Mouse (Mus musculus) left cerebral cortex, adult 2 months (tissue): ENCODE measurements at regions not wholly inside any gene's neighbourhood (a gene's known extent, or its start where the extent isn't known, plus 50 kb on each side); places are given as distances from the start of the nearest gene placed in this dataset.
A peak's percentile ranks its signal among the peaks of the same experiment; 100 is the strongest.

ENCODE experiments used
- DNase-seq, 2 experiments: peaks; one replicate each; pipeline ENCODE4 v3.0.0; 2021 to 2022; ENCODE audit warnings: low spot score in 2 of 2, mixed read lengths in 1 of 2; ENCODE audit errors: extremely low spot score in 1 of 2
- H3K27ac ChIP-seq: fragments of 200-600 bp; 2 replicates; pipeline ENCODE4 v1.8.1; 2022
- H3K4me3 ChIP-seq: fragments of 200-600 bp; 2 replicates; pipeline ENCODE4 v1.8.1; 2022
- CTCF ChIP-seq: fragments of 200-600 bp; IDR thresholded peaks from 2 replicates; pipeline ENCODE4 v1.8.1; 2022; ENCODE audit warnings: antibody characterized with exemption, mild to moderate bottlenecking, moderate library complexity
- intact Hi-C: fragments of 180-260 bp; cut with DNase I; formaldehyde crosslinking; loops from one replicate; pipeline ENCODE4 v1.15.1; 2025

DNA sequence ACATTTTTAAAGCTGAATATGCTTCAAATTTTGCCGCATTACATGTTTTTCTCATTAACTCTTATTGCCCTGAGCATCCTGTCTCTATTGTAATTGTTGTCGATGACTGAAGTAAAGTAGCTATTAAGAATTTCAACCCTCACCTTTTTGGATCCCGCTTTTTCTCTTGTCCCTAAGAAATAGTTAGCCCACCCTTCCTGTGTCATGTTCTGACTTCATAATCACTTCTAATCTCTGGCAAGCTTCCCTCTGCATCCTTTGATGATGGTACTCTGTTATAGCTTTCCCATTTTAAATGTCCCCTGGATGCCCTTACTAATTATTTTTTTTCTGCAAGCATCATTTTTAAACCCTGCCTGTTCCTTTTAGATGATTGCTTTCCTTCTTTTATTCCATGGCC is 191.3 kb downstream of the Cxxc4 start:
- TF ChIP-seq CTCF: no peak
- no peak for DNase-seq
- intact Hi-C loops: no loop called here
- H3K27ac ChIP-seq: no peak overlapping the region
- no peak overlapping the region for H3K4me3 ChIP-seq

DNA sequence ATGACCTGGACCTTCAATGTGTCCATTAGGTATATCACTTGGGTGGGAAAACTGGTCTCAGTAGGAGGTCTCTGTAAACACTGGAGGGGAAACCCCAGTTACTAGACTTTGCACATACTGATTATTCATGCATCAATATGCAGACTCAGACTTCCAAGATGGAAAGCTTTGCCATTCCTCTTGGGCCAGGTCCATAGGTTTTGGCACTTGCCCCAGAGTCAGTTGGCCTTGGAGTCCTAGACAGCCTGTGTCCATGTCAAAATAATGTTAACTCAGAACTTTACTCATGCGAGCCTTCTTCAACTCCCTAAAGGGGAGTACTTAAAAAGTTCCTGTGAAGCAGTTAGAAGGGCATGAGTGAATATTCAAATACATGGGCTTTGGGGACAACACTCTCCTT is 230.3 kb downstream of the Cxxc4 start:
- Histone ChIP-seq H3K4me3 (no peak overlapping the region), H3K27ac (no peak overlapping the region)
- DNase-seq: no peak
- intact Hi-C loops: no loop called here
- TF ChIP-seq CTCF: no peak

DNA sequence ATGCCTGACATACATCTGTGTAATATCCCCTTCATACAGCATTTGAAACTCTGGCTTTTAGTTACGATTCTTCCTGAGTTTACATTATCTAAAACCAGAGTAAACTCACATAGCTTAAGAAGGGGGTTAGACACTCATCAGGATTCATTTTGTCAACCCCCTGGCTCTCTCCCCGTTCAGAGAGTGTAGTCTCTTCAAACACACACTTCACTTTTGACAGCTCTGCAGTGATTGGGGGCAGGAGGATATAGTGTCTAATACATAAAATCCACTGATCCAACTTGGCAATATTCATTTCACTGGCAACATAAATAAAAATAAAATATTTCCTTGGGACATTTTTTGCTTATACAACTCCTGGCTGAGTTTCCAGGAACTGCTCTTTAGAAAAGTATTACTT is 251.0 kb downstream of the Cxxc4 start:
- intact Hi-C loops: no loop called here
- DNase-seq: no peak
- no peak for TF ChIP-seq CTCF
- no peak overlapping the region for H3K27ac ChIP-seq
- no peak overlapping the region for H3K4me3 ChIP-seq

DNA sequence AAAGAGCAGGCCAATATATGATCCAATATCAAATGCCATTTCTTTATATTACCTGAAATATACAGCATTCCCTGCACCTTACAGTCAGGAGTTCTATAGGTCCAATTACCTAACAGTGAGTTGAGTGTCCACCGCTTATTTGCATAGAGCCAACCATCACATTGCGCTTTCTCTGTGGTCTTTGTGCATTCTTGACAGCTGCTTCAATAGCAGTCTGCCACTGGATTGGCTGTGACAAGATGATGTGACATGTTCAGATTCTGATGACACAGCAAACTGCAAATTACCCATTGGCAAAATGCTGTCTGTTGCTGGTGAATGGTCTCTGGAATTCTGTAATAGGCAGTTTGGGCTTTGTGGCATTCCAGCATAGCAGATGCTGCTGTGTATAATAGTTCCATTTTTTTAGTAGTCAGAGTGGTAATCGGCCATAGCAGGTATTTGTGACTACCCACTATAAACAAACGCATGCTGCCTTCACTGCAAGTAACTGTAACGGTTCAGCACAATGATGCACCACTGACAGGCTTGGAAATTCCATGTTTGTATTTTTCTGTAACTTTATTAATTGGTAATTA is 253.8 kb downstream of the Cxxc4 start:
- intact Hi-C loops: no loop called here
- no peak overlapping the region for H3K4me3 ChIP-seq
- TF ChIP-seq CTCF: no peak
- DNase-seq: no peak
- H3K27ac ChIP-seq: no peak overlapping the region

DNA sequence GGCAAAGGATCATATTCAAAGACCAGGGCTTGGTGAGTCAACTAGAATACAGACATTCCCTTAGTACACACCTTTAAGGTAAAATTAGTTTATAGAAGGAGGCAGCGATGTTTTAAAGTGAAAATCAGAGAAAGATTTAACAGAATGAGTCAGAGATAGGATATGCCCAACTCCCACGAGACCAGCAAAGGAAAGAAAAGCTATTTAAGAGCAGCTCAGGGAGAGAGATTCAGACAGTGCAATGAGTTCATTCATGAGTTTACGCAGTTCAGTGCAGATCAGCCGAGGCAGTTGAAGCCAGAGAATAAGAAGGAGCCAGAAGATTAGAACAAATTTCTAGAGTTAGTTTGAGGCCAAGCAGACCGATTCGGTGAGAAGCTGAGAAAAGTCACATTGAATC is 273.4 kb downstream of the Cxxc4 start:
- DNase-seq: no peak
- no peak overlapping the region for H3K27ac ChIP-seq
- intact Hi-C loops: no loop called here
- no peak overlapping the region for H3K4me3 ChIP-seq
- no peak for TF ChIP-seq CTCF

DNA sequence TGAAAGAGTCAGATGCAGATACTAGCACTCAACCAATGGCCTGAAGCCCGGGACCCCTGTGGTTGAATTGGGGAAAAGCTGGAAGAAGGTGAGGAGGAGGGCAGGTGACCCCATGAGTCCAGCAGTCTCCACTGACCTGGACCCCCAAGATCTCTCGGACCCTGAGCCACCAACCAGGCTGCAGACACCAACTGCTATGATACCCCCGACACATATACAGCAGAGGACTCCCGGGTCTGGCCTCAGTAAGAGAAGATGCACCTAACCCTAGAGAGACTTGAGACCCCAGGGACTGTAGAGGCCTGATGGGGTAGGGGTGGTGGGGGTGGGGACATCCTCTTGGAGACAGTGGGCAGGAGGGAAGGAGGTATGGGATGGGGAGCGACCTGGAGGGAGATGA is 289.5 kb downstream of the Cxxc4 start:
- Histone ChIP-seq H3K4me3 (no peak overlapping the region), H3K27ac (no peak overlapping the region)
- no peak for TF ChIP-seq CTCF
- DNase-seq: no peak
- intact Hi-C loops: no loop called here

DNA sequence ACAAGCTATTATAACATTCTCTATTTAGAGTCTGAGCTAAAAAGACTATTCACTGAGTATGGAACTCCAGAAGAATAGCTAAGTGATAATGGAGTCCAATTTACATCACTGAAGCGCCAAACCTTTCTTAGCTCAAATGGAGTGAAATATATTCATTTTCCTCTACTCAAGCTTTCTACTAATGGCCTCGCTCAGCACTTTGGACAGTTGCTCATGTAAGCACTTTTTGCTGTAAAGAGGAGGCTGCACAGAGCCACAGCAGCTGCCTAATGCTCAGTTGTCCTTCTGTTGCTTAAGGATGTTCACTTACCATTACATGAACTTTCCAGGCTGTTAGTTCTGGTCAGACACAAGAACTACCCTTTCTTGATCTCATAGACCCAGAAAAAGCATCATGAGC is 268.7 kb upstream of the Tacr3 start:
- TF ChIP-seq CTCF: no peak
- DNase-seq: no peak
- intact Hi-C loops: no loop called here
- H3K4me3 ChIP-seq: no peak overlapping the region
- H3K27ac ChIP-seq: no peak overlapping the region

DNA sequence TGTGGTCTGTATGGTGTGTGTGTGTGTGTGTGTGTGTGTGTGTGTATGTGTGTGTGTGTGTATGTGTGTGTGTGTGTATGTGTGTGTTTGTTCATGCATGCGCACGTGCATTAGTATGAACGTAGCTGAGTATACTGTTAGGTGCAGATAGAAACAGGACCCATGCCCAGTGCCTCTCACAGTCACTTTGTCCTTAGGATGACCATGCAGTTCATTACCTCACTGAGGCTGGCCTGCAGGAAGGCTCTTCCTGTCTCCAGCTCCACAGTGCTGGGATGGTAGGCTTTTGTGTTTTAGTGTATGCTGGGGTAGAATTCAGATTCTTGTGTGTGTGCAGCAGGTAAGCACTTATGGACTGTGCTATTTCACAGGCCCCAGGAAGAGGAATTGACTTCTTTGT is 250.0 kb upstream of the Tacr3 start:
- intact Hi-C loops: no loop called here
- no peak for TF ChIP-seq CTCF
- no peak for DNase-seq
- H3K27ac ChIP-seq: no peak overlapping the region
- H3K4me3 ChIP-seq: no peak overlapping the region

DNA sequence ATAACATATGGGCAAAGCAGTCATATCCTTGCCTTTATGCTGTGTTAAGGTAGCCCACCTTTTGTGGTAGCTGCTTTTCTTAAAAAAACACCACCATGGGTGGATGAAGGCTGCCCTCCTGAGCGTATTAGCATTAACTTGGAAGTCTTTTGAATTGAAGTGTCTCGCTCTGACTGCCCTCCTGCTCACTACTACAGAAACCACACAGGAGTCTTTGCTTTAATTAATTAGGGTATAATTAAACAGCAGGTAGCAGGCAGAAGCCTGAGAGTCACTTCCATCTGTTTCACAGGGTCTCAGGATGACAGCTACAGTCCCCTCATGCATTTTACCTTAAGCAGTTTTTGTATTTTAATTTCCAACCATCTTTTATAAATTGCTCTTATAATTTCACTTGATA is 240.2 kb upstream of the Tacr3 start:
- H3K4me3 ChIP-seq: no peak overlapping the region
- intact Hi-C loops: no loop called here
- TF ChIP-seq CTCF: no peak
- no peak overlapping the region for H3K27ac ChIP-seq
- DNase-seq: no peak

DNA sequence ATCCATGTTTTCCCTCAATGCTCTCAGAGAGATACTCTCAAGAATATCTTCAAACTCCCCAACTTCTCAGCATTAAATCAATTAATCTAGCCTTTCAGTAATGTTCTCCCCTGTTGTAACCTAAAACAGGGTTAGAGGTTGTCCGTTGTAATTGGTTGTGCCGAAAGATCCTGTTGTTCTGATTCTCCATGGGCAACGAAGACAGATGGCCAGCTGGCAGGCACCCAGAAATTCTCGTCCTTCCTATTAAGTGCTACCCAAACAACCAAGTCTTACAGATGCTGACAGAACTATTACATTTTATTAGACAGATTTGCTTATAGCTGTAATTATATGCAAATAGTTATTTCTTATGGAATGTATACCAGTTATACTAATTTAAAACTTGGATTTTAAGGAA is 225.9 kb upstream of the Tacr3 start:
- DNase-seq: no peak
- TF ChIP-seq CTCF: no peak
- no peak overlapping the region for H3K4me3 ChIP-seq
- intact Hi-C loops: no loop called here
- no peak overlapping the region for H3K27ac ChIP-seq

DNA sequence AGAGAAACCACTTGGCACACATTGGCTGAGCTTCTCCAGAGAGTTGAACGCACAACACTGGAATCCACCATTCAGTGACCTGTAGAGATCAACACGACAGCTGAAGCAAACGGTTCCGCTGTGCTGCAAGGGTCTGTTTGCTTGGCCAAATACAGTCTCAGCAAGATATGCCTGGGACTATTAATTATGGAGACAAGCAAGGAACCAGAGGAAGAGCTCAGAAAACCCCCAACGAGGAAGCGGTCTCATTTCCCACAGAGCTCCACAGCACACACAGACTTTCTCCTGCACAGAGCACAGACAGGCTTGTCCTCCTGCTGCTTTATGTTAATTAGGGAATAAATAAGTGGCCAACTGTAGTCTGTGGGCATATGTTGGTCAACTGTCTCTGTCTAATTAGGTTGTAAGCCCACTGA is 223.4 kb upstream of the Tacr3 start:
- intact Hi-C loops: no loop called here
- TF ChIP-seq CTCF: no peak
- no peak overlapping the region for H3K27ac ChIP-seq
- no peak overlapping the region for H3K4me3 ChIP-seq
- DNase-seq: no peak

DNA sequence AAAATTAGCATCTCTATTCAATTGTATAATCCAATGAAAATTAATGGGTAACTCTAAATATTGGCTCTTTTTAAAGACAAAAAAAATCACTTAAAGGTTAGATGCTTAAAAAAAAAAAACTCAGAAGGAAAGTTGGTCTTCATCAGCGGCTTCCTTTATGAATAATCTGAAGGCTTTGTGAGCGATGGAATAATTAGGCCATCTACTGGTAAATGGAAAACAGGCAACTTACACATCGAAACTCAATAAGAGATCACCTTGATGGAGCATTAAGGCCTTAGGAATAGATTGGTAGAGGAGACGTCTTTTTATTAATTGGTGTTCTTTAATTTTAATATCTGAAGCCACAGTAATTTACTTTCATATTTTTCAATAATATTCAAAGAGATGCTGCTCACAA is 218.6 kb upstream of the Tacr3 start:
- no peak overlapping the region for H3K4me3 ChIP-seq
- no peak overlapping the region for H3K27ac ChIP-seq
- DNase-seq: no peak
- intact Hi-C loops: no loop called here
- TF ChIP-seq CTCF: peak; percentile 29

DNA sequence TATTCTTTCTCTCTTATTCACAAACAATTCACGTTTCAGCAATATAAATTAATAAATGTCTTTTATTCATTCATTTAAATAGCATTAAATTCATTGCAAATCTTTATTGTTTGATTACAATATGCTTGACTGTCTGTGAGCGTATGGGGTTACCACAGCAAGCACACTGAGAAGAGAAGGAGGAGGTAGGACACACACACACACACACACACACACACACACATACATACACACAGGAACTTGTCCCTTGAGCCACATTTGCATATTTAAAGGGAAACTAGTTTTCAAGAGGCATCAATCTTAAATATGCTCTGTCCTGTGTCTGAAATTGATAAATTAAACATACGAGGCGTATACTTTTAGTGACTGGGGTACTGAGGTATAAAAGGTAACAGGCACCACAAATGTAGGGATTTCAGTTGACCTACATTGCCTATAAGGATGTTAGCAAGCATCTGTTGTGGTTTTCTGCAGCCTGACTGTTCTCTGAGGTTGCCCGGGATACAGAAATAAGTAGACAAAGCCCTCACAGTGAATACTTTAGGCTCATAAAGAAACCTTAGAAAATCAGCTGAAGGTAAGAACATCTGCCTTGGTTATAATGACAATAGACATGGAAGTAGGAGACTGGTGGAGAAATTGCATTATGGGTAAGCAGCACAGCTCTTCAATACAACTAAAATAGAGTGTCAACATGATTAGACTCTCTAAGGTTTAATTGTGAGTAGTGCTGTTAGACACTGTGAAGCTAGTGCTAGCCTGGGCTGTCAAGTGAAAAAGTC is 217.1 kb upstream of the Tacr3 start:
- Histone ChIP-seq H3K27ac (no peak overlapping the region), H3K4me3 (no peak overlapping the region)
- no peak for TF ChIP-seq CTCF
- intact Hi-C loops: no loop called here
- DNase-seq: no peak
